ENCODE assay signal across 20 mouse cellular contexts in genomic region chr9:63395612-63396011, GRCm38 (mm10). TPM values are rescaled to one million over a fixed set of nuclear protein-coding genes. Genes with fewer than 3 reads are reported as not detected.
DNase-seq lines count a peak whose midpoint lies in the region; ATAC-seq and TF ChIP-seq lines count a peak whose summit lies in the region.
"Had no signal": no experiment of that assay in that cellular context is flagged by ENCODE, and none has a peak within 500 bp of the region (broad histone marks: within the 10 kb centered on the region; RNA-seq: fewer than 3 reads in every experiment).

No protein-coding gene starts in this region.

- no peaks in the 10 kb centered on the region for H3K27me3 ChIP-seq in hindbrain, embryonic 14.5 days (ENCODE audit: control insufficient read depth, insufficient read depth, low read length)
- H3K27me3 ChIP-seq in hindbrain, embryonic 11.5 days (ENCODE audit: control insufficient read depth, insufficient read depth, low read length) = no peaks in the 10 kb centered on the region
- H3K27me3 ChIP-seq: embryonic facial prominence, embryonic 13.5 days; heart, embryonic 15.5 days; limb, embryonic 13.5 days had no signal

- no peak for ATAC-seq in hindbrain, embryonic 14.5 days (ENCODE audit: low FRiP score)
- no peak for ATAC-seq in hindbrain, embryonic 11.5 days (ENCODE audit: low FRiP score)
- ATAC-seq: CD4-positive, CD25-positive, alpha-beta regulatory T cell, adult 4 months; forebrain, embryonic 16.5 days had no signal

- H3K27ac ChIP-seq in hindbrain, embryonic 14.5 days = no peak overlapping the region
- no peak overlapping the region for H3K27ac ChIP-seq in hindbrain, embryonic 11.5 days (ENCODE audit: low read depth, low read length)
- H3K27ac ChIP-seq in left cerebral cortex, adult 2 months = no peak overlapping the region
- H3K27ac ChIP-seq: embryonic facial prominence, embryonic 13.5 days; heart, embryonic 15.5 days; limb, embryonic 13.5 days had no signal

- H3K4me1 ChIP-seq in hindbrain, embryonic 14.5 days (replicated peaks; ENCODE audit: control insufficient read depth, insufficient read depth, low read length) = peaks cover 5% of the 10 kb centered on the region
- H3K4me1 ChIP-seq in hindbrain, embryonic 11.5 days (replicated peaks; ENCODE audit: control insufficient read depth, insufficient read depth, low read length) = no peaks in the 10 kb centered on the region

- intact Hi-C loops in left cerebral cortex, postnatal 36 days (cut with DNase I) = loop anchor here (5.0 kb wide), 1 partner anchor 263 kb away; no protein-coding TSS in a partner anchor
- intact Hi-C loops in left cerebral cortex, adult 2 months (cut with DNase I) = loop anchor here (5.0 to 10.0 kb wide), 2 partner anchors 207 to 551 kb away; partner anchors contain the start of genes Aagab and Iqch
- intact Hi-C loops in heart, postnatal 14 days (cut with DNase I) = no loop called here

- no peak for TF ChIP-seq CTCF in left cerebral cortex, adult 2 months (IDR thresholded peaks at IDR 0.05)

- peak overlapping the region; percentile 19; the same call in 1 of the 2 replicates for H3K4me2 ChIP-seq in hindbrain, embryonic 14.5 days (replicated peaks)
- no peak overlapping the region for H3K4me2 ChIP-seq in hindbrain, embryonic 11.5 days (replicated peaks; ENCODE audit: low read depth, low read length)
- H3K4me2 ChIP-seq: embryonic facial prominence, embryonic 13.5 days; heart, embryonic 15.5 days; limb, embryonic 13.5 days had no signal

- H3K9me3 ChIP-seq in hindbrain, embryonic 14.5 days (ENCODE audit: control insufficient read depth, low read length) = no peaks in the 10 kb centered on the region
- no peaks in the 10 kb centered on the region for H3K9me3 ChIP-seq in hindbrain, embryonic 11.5 days (ENCODE audit: control insufficient read depth, low read length)
- H3K9me3 ChIP-seq: embryonic facial prominence, embryonic 13.5 days; G1E; heart, embryonic 15.5 days; limb, embryonic 13.5 days had no signal

- 80% methylated on average over 7 of the region's 7 CpGs for WGBS in hindbrain, embryonic 14.5 days
- WGBS in hindbrain, embryonic 11.5 days = 94% methylated on average over 7 of the region's 7 CpGs

- no peak overlapping the region for H3K9ac ChIP-seq in hindbrain, embryonic 14.5 days
- no peak overlapping the region for H3K9ac ChIP-seq in hindbrain, embryonic 11.5 days (ENCODE audit: low read depth, low read length)
- H3K9ac ChIP-seq: embryonic facial prominence, embryonic 13.5 days; heart, embryonic 15.5 days; limb, embryonic 13.5 days had no signal

- peak; percentile 12 to 36 for DNase-seq in cerebellum, adult 18-20 months
- no peak for DNase-seq in cerebellum, postnatal 14 days
- no peak for DNase-seq in hindbrain, embryonic 14.5 days (ENCODE audit: low spot score)
- DNase-seq in hindbrain, embryonic 11.5 days (ENCODE audit: low spot score) = no peak
- peak; percentile 25 to 34 for DNase-seq in left cerebral cortex, postnatal 36 days (ENCODE audit: low spot score in 2 of 2)
- no peak for DNase-seq in left cerebral cortex, adult 2 months (ENCODE audit: extremely low spot score in 1 of 2, low spot score in 2 of 2)
- DNase-seq in brain, adult 2 months (ENCODE audit: low read depth, low spot score) = peak; percentile 76
- DNase-seq in heart, postnatal 14 days = no peak
- DNase-seq: gastrocnemius, postnatal 10 days; heart, adult 18-20 months; kidney, adult 2 months; kidney, postnatal 14 days; lung, adult 18-20 months; thymus, postnatal 14 days had no signal

- no peak overlapping the region for H3K4me3 ChIP-seq in hindbrain, embryonic 14.5 days (replicated peaks; ENCODE audit: low read length)
- H3K4me3 ChIP-seq in hindbrain, embryonic 11.5 days (ENCODE audit: low read depth, low read length) = no peak overlapping the region
- H3K4me3 ChIP-seq in left cerebral cortex, adult 2 months = no peak overlapping the region
- H3K4me3 ChIP-seq: embryonic facial prominence, embryonic 13.5 days; heart, embryonic 15.5 days; limb, embryonic 13.5 days had no signal

- H3K36me3 ChIP-seq in hindbrain, embryonic 14.5 days (replicated peaks; ENCODE audit: control insufficient read depth, insufficient read depth) = no peaks in the 10 kb centered on the region
- no peaks in the 10 kb centered on the region for H3K36me3 ChIP-seq in hindbrain, embryonic 11.5 days (ENCODE audit: control insufficient read depth, insufficient read depth, low read length)
- H3K36me3 ChIP-seq: embryonic facial prominence, embryonic 13.5 days; heart, embryonic 15.5 days; limb, embryonic 13.5 days had no signal

RNA-seq across cellular contexts. Expression of gene 2300009A05Rik, which starts 3.4 kb away (rescaled TPM):
- polyA plus RNA-seq in hindbrain, embryonic 14.5 days (2014; fragmentation: Nextera tagmentation; extraction: Ambion mirVana) = 74.3 and 78.7 TPM in 2 replicates
- 38.8 and 44.3 TPM in 2 replicates for polyA plus RNA-seq in hindbrain, embryonic 11.5 days (2014; fragmentation: Nextera tagmentation; extraction: Ambion mirVana)
- 10 to 100 TPM; 24.8 to 27.3 TPM for total RNA-seq in left cerebral cortex, postnatal 36 days (2021)
- total RNA-seq in left cerebral cortex, adult 2 months (2021) = 10 to 100 TPM; 23.4 to 25.5 TPM
- 10 to 100 TPM; 51.4 to 55.9 TPM for total RNA-seq in heart, postnatal 14 days (2021)

RNA-seq across cellular contexts. Expression of gene Map2k5, which starts 17.9 kb away (rescaled TPM):
- polyA plus RNA-seq in hindbrain, embryonic 14.5 days (2014; fragmentation: Nextera tagmentation; extraction: Ambion mirVana) = 35.9 and 36.1 TPM in 2 replicates
- 38.8 and 43.0 TPM in 2 replicates for polyA plus RNA-seq in hindbrain, embryonic 11.5 days (2014; fragmentation: Nextera tagmentation; extraction: Ambion mirVana)
- total RNA-seq in left cerebral cortex, postnatal 36 days (2021) = 10 to 100 TPM; 36.3 to 36.7 TPM
- 10 to 100 TPM; 30.7 to 31.2 TPM for total RNA-seq in left cerebral cortex, adult 2 months (2021)
- total RNA-seq in heart, postnatal 14 days (2021) = 10 to 100 TPM; 20.6 to 21.0 TPM

Comparison
In these comparisons a context has a peak if more than half of its experiments do, and no peak if none do; other contexts are left out.
1. DNase-seq: peak in cerebellum, adult 18-20 months (2 of 2), left cerebral cortex, postnatal 36 days (2 of 2) and brain, adult 2 months (single experiment); none in cerebellum, postnatal 14 days (0 of 2), hindbrain, embryonic 14.5 days (single experiment), hindbrain, embryonic 11.5 days (single experiment), left cerebral cortex, adult 2 months (0 of 2) and heart, postnatal 14 days (0 of 2).